Mouse (Mus musculus) midbrain, embryonic 16.5 days (tissue): Measurements from ENCODE around the gene Wdr11. TPM values are rescaled to one million over a fixed set of nuclear protein-coding genes. Genes with fewer than 3 reads are reported as not detected.

Source experiments
- ATAC-seq: fragments of 200-750 bp; cut with Nextera tagmentation; 2 replicates; pipeline ENCODE4 v1.8.0; 2017; ENCODE audit warnings: moderate TSS enrichment
- H3K27ac ChIP-seq: fragments of 300-500 bp; sonication (generic); 2 replicates; pipeline ENCODE4 v1.5.1; 2014; ENCODE audit warnings: mild to moderate bottlenecking, low read length, mixed read lengths
- H3K27me3 ChIP-seq: fragments of 300-500 bp; sonication (generic); 2 replicates; pipeline ENCODE4 v1.6.1; 2014; ENCODE audit warnings: low read depth, low read length, mixed read lengths; ENCODE audit not compliant: control insufficient read depth, insufficient read depth
- H3K36me3 ChIP-seq: fragments of 300-500 bp; sonication (generic); 2 replicates; pipeline ENCODE4 v1.6.1; 2014; ENCODE audit warnings: mild to moderate bottlenecking, low read length, moderate library complexity, mixed read lengths; ENCODE audit not compliant: control insufficient read depth, insufficient read depth
- H3K4me1 ChIP-seq: fragments of 300-500 bp; sonication (generic); 2 replicates; pipeline ENCODE4 v1.6.1; 2014; ENCODE audit warnings: mild to moderate bottlenecking, low read length, mixed read lengths; ENCODE audit not compliant: control insufficient read depth, insufficient read depth
- H3K4me2 ChIP-seq: fragments of 300-500 bp; sonication (generic); 2 replicates; pipeline ENCODE4 v1.6.1; 2014; ENCODE audit warnings: mild to moderate bottlenecking, low read length, mixed read lengths
- H3K4me3 ChIP-seq: fragments of 300-500 bp; sonication (generic); 2 replicates; pipeline ENCODE4 v1.5.1; 2014; ENCODE audit warnings: low read depth, mild to moderate bottlenecking, low read length, moderate library complexity, mixed read lengths
- H3K9ac ChIP-seq: fragments of 300-500 bp; sonication (generic); 2 replicates; pipeline ENCODE4 v1.6.1; 2014; ENCODE audit warnings: low read depth, low read length, mixed read lengths
- H3K9me3 ChIP-seq: fragments of 300-500 bp; sonication (generic); replicated peaks from 2 replicates; pipeline ENCODE4 v1.6.1; 2014; ENCODE audit warnings: mild to moderate bottlenecking, low read length, mixed read lengths; ENCODE audit not compliant: control insufficient read depth, poor library complexity, severe bottlenecking
- WGBS: fragments of 180-500 bp; shearing (Covaris S2); extraction: QIAGEN DNeasy Blood & Tissue Kit; methylation state at CpG from one replicate; pipeline ENCODE4 v1.1.7; 2014; 5-methylcytosine and 5-hydroxymethylcytosine counted together
- polyA plus RNA-seq: library from polyadenylated mRNA; unstranded; fragments of >200 nt; fragmentation: Nextera tagmentation; extraction: Ambion mirVana; gene quantifications from 2 replicates; pipeline ENCODE4 v1.2.1, GENCODE M21; 2015

Wdr11 gene
- polyA plus RNA-seq, 1 experiment from 2014 or later = 38.7 TPM

- no peak overlapping the region for H3K9ac ChIP-seq
- H3K4me3 ChIP-seq = no peak overlapping the region
- 81% methylated on average over 8 of the region's 8 CpGs for WGBS
- no peaks in the 10 kb centered on the region for H3K9me3 ChIP-seq
- peaks cover 3% of the 10 kb centered on the region for H3K27me3 ChIP-seq
- ATAC-seq = no peak
- no peaks in the 10 kb centered on the region for H3K36me3 ChIP-seq
- peaks cover 11% of the 10 kb centered on the region for H3K4me1 ChIP-seq
- H3K27ac ChIP-seq = no peak overlapping the region
- no peak overlapping the region for H3K4me2 ChIP-seq
These were observed 68.1 kb downstream of the Wdr11 start for GRCm38 (mm10) chr7:129659755-129660154.

- Histone ChIP-seq H3K27me3 (peaks cover 3% of the 10 kb centered on the region), H3K36me3 (no peaks in the 10 kb centered on the region), H3K4me3 (no peak overlapping the region), H3K27ac (no peak overlapping the region), H3K4me2 (no peak overlapping the region), H3K9ac (no peak overlapping the region), H3K4me1 (peaks cover 8% of the 10 kb centered on the region), H3K9me3 (no peaks in the 10 kb centered on the region)
- 85% methylated on average over 9 of the region's 9 CpGs for WGBS
- ATAC-seq = no peak
These were observed 68.9 kb downstream of the Wdr11 start for GRCm38 (mm10) chr7:129660546-129660945.

- no peak for ATAC-seq
- Histone ChIP-seq H3K27ac (no peak overlapping the region), H3K36me3 (no peaks in the 10 kb centered on the region), H3K9ac (no peak overlapping the region), H3K9me3 (no peaks in the 10 kb centered on the region), H3K27me3 (no peaks in the 10 kb centered on the region; the same call in 1 of the 2 replicates), H3K4me2 (no peak overlapping the region), H3K4me1 (peaks cover 8% of the 10 kb centered on the region), H3K4me3 (no peak overlapping the region)
- WGBS = 46% methylated on average over 16 of the region's 16 CpGs
These were observed 70.6 kb downstream of the Wdr11 start for GRCm38 (mm10) chr7:129662051-129662789.

GRCm38 (mm10) chr7:129663781-129664505 lies 72.3 kb downstream of the Wdr11 start:
- WGBS = 20% methylated on average over 12 of the region's 12 CpGs
- Histone ChIP-seq H3K9me3 (no peaks in the 10 kb centered on the region), H3K27me3 (no peaks in the 10 kb centered on the region; the same call in 1 of the 2 replicates), H3K27ac (no peak overlapping the region), H3K36me3 (no peaks in the 10 kb centered on the region), H3K4me2 (no peak overlapping the region), H3K9ac (no peak overlapping the region), H3K4me1 (peaks cover 8% of the 10 kb centered on the region), H3K4me3 (no peak overlapping the region)
- no peak for ATAC-seq

GRCm38 (mm10) chr7:129665411-129665810 lies 73.7 kb downstream of the Wdr11 start:
- no peaks in the 10 kb centered on the region for H3K9me3 ChIP-seq
- H3K27ac ChIP-seq = no peak overlapping the region
- no peaks in the 10 kb centered on the region; the same call in 1 of the 2 replicates for H3K27me3 ChIP-seq
- peaks cover 8% of the 10 kb centered on the region for H3K4me1 ChIP-seq
- no peaks in the 10 kb centered on the region for H3K36me3 ChIP-seq
- no peak for ATAC-seq
- H3K9ac ChIP-seq = no peak overlapping the region
- WGBS = 82% methylated on average over 3 of the region's 3 CpGs
- no peak overlapping the region for H3K4me3 ChIP-seq
- H3K4me2 ChIP-seq = no peak overlapping the region

- Histone ChIP-seq H3K4me3 (no peak overlapping the region), H3K27ac (no peak overlapping the region), H3K4me1 (peaks cover 8% of the 10 kb centered on the region), H3K36me3 (no peaks in the 10 kb centered on the region), H3K27me3 (no peaks in the 10 kb centered on the region; the same call in 1 of the 2 replicates), H3K9me3 (no peaks in the 10 kb centered on the region), H3K9ac (no peak overlapping the region), H3K4me2 (no peak overlapping the region)
- 90% methylated on average over 6 of the region's 6 CpGs for WGBS
- ATAC-seq = no peak
These were observed 74.3 kb downstream of the Wdr11 start for GRCm38 (mm10) chr7:129665921-129666320.

GRCm38 (mm10) chr7:129666526-129666925 lies 74.9 kb downstream of the Wdr11 start:
- Histone ChIP-seq H3K4me2 (no peak overlapping the region), H3K9ac (no peak overlapping the region), H3K27ac (no peak overlapping the region), H3K4me1 (peaks cover 8% of the 10 kb centered on the region), H3K4me3 (no peak overlapping the region), H3K27me3 (no peaks in the 10 kb centered on the region; the same call in 1 of the 2 replicates), H3K36me3 (no peaks in the 10 kb centered on the region), H3K9me3 (no peaks in the 10 kb centered on the region)
- WGBS = 51% methylated on average over 2 of the region's 2 CpGs
- no peak for ATAC-seq

- no peak for ATAC-seq
- Histone ChIP-seq H3K4me3 (no peak overlapping the region), H3K27ac (no peak overlapping the region), H3K4me2 (no peak overlapping the region), H3K4me1 (peaks cover 3% of the 10 kb centered on the region; the same call in 1 of the 2 replicates), H3K36me3 (no peaks in the 10 kb centered on the region), H3K9me3 (no peaks in the 10 kb centered on the region), H3K27me3 (no peaks in the 10 kb centered on the region), H3K9ac (no peak overlapping the region)
- 93% methylated on average over 10 of the region's 10 CpGs for WGBS
These were observed 78.6 kb downstream of the Wdr11 start for GRCm38 (mm10) chr7:129670280-129670679.
